Mouse (Mus musculus) thymus, adult 18-20 months (tissue): ENCODE measurements around the gene Vti1b.
A peak's percentile ranks its signal among the peaks of the same experiment; 100 is the strongest.
"Not testable (repeated sequence)": the region's sequence is repeated elsewhere in the genome, so short reads cannot be mapped to it uniquely, and the experiment has no call there.

Experiments used
- DNase-seq, 2 experiments: peaks; one replicate each; pipeline ENCODE4 v3.0.0; 2022; ENCODE audit warnings: mixed read lengths in 2 of 2

Vti1b gene

GRCm38 (mm10) chr12:79172019-79172941, at the start of gene Vti1b:
TSS of gene Vti1b (minus strand) at chr12:79172667.
- DNase-seq, result peak; percentile 84 to 87

GRCm38 (mm10) chr12:79217511-79217910, 45.0 kb upstream of the Vti1b start:
- no peak for DNase-seq

GRCm38 (mm10) chr12:79211447-79211846, 39.0 kb upstream of the Vti1b start:
- no peak for DNase-seq

- DNase-seq, result peak; percentile 9 to 24
Observed at GRCm38 (mm10) chr12:79208703-79209464, 36.4 kb upstream of the Vti1b start, which contains the start of gene Rdh12. TSS of gene Rdh12 (plus strand) at chr12:79208914.

- no peak for DNase-seq
Observed at GRCm38 (mm10) chr12:79201882-79202281, 29.4 kb upstream of the Vti1b start.

GRCm38 (mm10) chr12:79197105-79197504, 24.6 kb upstream of the Vti1b start:
- DNase-seq, result no peak

GRCm38 (mm10) chr12:79193441-79193840, 21.0 kb upstream of the Vti1b start:
- DNase-seq, result peak in 1 of 2 experiments; percentile 17

- no peak for DNase-seq
Observed at GRCm38 (mm10) chr12:79192193-79192592, 19.7 kb upstream of the Vti1b start, which contains the start of gene Rdh11. TSS of gene Rdh11 (minus strand) at chr12:79192293.

GRCm38 (mm10) chr12:79191701-79192100, 19.2 kb upstream of the Vti1b start:
- peak; percentile 63 to 73 for DNase-seq

- DNase-seq, result peak; percentile 27 to 53
Observed at GRCm38 (mm10) chr12:79190931-79191673, 18.6 kb upstream of the Vti1b start.

- not testable (repeated sequence) for DNase-seq
Observed at GRCm38 (mm10) chr12:79185160-79185559, 12.7 kb upstream of the Vti1b start.

GRCm38 (mm10) chr12:79175998-79176397, 3.5 kb upstream of the Vti1b start:
- DNase-seq, result no peak

- no peak for DNase-seq
Observed at GRCm38 (mm10) chr12:79173721-79174120, 1.3 kb upstream of the Vti1b start.

- DNase-seq, result no peak
Observed at GRCm38 (mm10) chr12:79171269-79171995, 1.0 kb downstream of the Vti1b start.

GRCm38 (mm10) chr12:79170421-79170820, 2.0 kb downstream of the Vti1b start:
- no peak for DNase-seq

GRCm38 (mm10) chr12:79169173-79169572, 3.3 kb downstream of the Vti1b start:
- no peak for DNase-seq

GRCm38 (mm10) chr12:79162876-79163275, 9.6 kb downstream of the Vti1b start:
- no peak for DNase-seq

- DNase-seq, result no peak
Observed at GRCm38 (mm10) chr12:79149653-79150052, 22.8 kb downstream of the Vti1b start.

- no peak for DNase-seq
Observed at GRCm38 (mm10) chr12:79141384-79141783, 31.1 kb downstream of the Vti1b start.

GRCm38 (mm10) chr12:79140811-79141210, 31.7 kb downstream of the Vti1b start:
- DNase-seq, result no peak

GRCm38 (mm10) chr12:79139417-79139816, 33.0 kb downstream of the Vti1b start:
- no peak for DNase-seq

- DNase-seq, result no peak
Observed at GRCm38 (mm10) chr12:79138999-79139398, 33.5 kb downstream of the Vti1b start.
